Mouse (Mus musculus) forebrain, embryonic 11.5 days (tissue): Measurements from ENCODE around the gene Kmt2c. TPM values are rescaled to one million over a fixed set of nuclear protein-coding genes. Genes with fewer than 3 reads are reported as not detected.
"Not testable (repeated sequence)": the region's sequence is repeated elsewhere in the genome, so short reads cannot be mapped to it uniquely, and the experiment has no call there.

Experiments
- ATAC-seq: fragments of 200-750 bp; cut with Nextera tagmentation; replicated peaks from 2 replicates; pipeline ENCODE4 v1.8.0; 2017; ENCODE audit warnings: moderate TSS enrichment; ENCODE audit not compliant: low FRiP score
- DNase-seq: peaks from one replicate; pipeline ENCODE4 v3.0.0-alpha.2; 2017; ENCODE audit warnings: low spot score
- H3K27ac ChIP-seq: fragments of 300-500 bp; sonication (generic); 2 replicates; pipeline ENCODE4 v1.5.1; 2014; ENCODE audit warnings: low read depth, low read length
- H3K27me3 ChIP-seq: fragments of 300-500 bp; sonication (generic); 2 replicates; pipeline ENCODE4 v1.6.1; 2014; ENCODE audit warnings: mild to moderate bottlenecking, low read length, mixed read lengths; ENCODE audit not compliant: control insufficient read depth, insufficient read depth
- H3K36me3 ChIP-seq: fragments of 300-500 bp; sonication (generic); 2 replicates; pipeline ENCODE4 v1.6.1; 2014; ENCODE audit warnings: mild to moderate bottlenecking, low read length, moderate library complexity, mixed read lengths; ENCODE audit not compliant: control insufficient read depth, insufficient read depth
- H3K4me1 ChIP-seq: fragments of 300-500 bp; sonication (generic); replicated peaks from 2 replicates; pipeline ENCODE4 v1.6.1; 2014; ENCODE audit warnings: low read length, mixed read lengths; ENCODE audit not compliant: control insufficient read depth, insufficient read depth
- H3K4me2 ChIP-seq: fragments of 300-500 bp; sonication (generic); 2 replicates; pipeline ENCODE4 v1.6.1; 2014; ENCODE audit warnings: low read depth, mild to moderate bottlenecking, low read length, moderate library complexity, mixed read lengths; ENCODE audit not compliant: severe bottlenecking
- H3K4me3 ChIP-seq: fragments of 300-500 bp; sonication (generic); 2 replicates; pipeline ENCODE4 v1.5.1; 2014; ENCODE audit warnings: low read depth, low read length
- H3K9ac ChIP-seq: fragments of 300-500 bp; sonication (generic); 2 replicates; pipeline ENCODE4 v1.6.1; 2014; ENCODE audit warnings: low read length
- H3K9me3 ChIP-seq: fragments of 300-500 bp; sonication (generic); 2 replicates; pipeline ENCODE4 v1.6.1; 2016; ENCODE audit warnings: low read length, mixed read lengths; ENCODE audit not compliant: control insufficient read depth
- WGBS: fragments of 180-500 bp; shearing (Covaris S2); extraction: QIAGEN DNeasy Blood & Tissue Kit; methylation state at CpG from one replicate; pipeline ENCODE4 v1.1.7; 2014; 5-methylcytosine and 5-hydroxymethylcytosine counted together
- polyA plus RNA-seq: library from polyadenylated mRNA; unstranded; fragments of >200 nt; fragmentation: Nextera tagmentation; extraction: Ambion mirVana; gene quantifications from 2 replicates; pipeline ENCODE4 v1.2.1, GENCODE M21; 2014

Kmt2c gene
- polyA plus RNA-seq, 1 experiment from 2014 or later: 24.6 TPM

- H3K36me3 ChIP-seq: no peaks in the 10 kb centered on the region
- no peaks in the 10 kb centered on the region for H3K4me1 ChIP-seq
- 92% methylated on average over 1 of the region's 1 CpGs for WGBS
- ATAC-seq (no peak), DNase-seq (no peak)
- no peaks in the 10 kb centered on the region for H3K27me3 ChIP-seq
- no peak overlapping the region for H3K4me2 ChIP-seq
- no peak overlapping the region for H3K9ac ChIP-seq
- no peak overlapping the region for H3K27ac ChIP-seq
- H3K9me3 ChIP-seq: no peaks in the 10 kb centered on the region; the same call in 1 of the 2 replicates
- H3K4me3 ChIP-seq: no peak overlapping the region
Observed at GRCm38 (mm10) chr5:25461956-25462355, 36.6 kb downstream of the Kmt2c start.

GRCm38 (mm10) chr5:25455432-25455831 is 43.2 kb downstream of the Kmt2c start:
- H3K27ac ChIP-seq, H3K4me3 ChIP-seq, DNase-seq, H3K36me3 ChIP-seq, H3K4me2 ChIP-seq, H3K9me3 ChIP-seq, H3K4me1 ChIP-seq, H3K9ac ChIP-seq, ATAC-seq, H3K27me3 ChIP-seq: not testable (repeated sequence)

GRCm38 (mm10) chr5:25452691-25453090 is 45.9 kb downstream of the Kmt2c start:
- H3K4me3 ChIP-seq: no peak overlapping the region
- WGBS: 88% methylated on average over 2 of the region's 2 CpGs
- no peaks in the 10 kb centered on the region for H3K4me1 ChIP-seq
- DNase-seq (no peak), ATAC-seq (no peak)
- no peaks in the 10 kb centered on the region for H3K27me3 ChIP-seq
- H3K4me2 ChIP-seq: no peak overlapping the region
- H3K36me3 ChIP-seq: no peaks in the 10 kb centered on the region
- H3K9ac ChIP-seq: no peak overlapping the region
- H3K27ac ChIP-seq: no peak overlapping the region
- no peaks in the 10 kb centered on the region for H3K9me3 ChIP-seq

DNA sequence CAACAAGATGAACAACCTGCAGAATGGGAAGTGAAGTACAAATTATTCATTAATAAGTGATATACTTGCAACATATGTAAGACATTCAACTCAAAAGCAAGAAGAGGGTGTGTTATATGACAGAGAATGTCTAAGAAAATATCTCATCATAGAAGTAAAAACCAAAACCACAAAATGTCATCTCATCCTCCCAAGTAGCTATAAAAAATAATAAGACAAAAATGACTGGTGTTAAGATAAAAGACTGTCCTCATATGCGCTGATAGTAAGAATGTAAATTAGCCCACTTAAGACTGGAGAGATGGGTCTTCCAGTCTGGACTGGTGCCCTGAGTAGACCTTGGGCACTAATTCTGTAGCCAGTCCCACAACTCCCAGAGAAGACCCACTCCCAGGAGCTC is 61.1 kb downstream of the Kmt2c start:
- Histone ChIP-seq H3K4me2 (no peak overlapping the region), H3K9ac (no peak overlapping the region), H3K9me3 (no peaks in the 10 kb centered on the region), H3K27me3 (no peaks in the 10 kb centered on the region), H3K36me3 (no peaks in the 10 kb centered on the region), H3K4me3 (no peak overlapping the region), H3K27ac (no peak overlapping the region), H3K4me1 (no peaks in the 10 kb centered on the region)
- no peak for DNase-seq
- 97% methylated on average over 1 of the region's 1 CpGs for WGBS
- ATAC-seq: no peak

DNA sequence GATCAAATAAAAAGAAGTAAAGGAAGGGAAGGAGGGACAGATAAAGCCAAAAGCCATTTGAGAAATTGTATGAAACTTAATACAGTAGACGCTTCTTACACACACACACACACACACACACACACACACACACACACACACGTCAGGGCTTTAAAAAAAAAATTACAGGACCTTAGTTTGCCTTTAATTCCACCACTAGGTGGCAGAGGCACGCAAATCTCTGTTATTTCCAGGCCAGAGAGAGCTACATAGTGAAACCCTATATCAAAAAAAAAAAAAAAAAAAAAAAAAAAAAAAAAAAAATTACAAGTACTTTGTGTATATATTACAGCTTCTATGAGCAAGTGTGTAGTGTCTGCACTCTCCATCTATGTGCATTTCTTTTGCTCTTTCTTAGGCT is 62.5 kb downstream of the Kmt2c start:
- no peaks in the 10 kb centered on the region for H3K27me3 ChIP-seq
- DNase-seq: no peak
- H3K4me2 ChIP-seq: no peak overlapping the region
- no peaks in the 10 kb centered on the region for H3K36me3 ChIP-seq
- H3K9me3 ChIP-seq: no peaks in the 10 kb centered on the region
- no peaks in the 10 kb centered on the region for H3K4me1 ChIP-seq
- no peak overlapping the region for H3K9ac ChIP-seq
- H3K4me3 ChIP-seq: no peak overlapping the region
- H3K27ac ChIP-seq: no peak overlapping the region
- 37% methylated on average over 3 of the region's 3 CpGs for WGBS
- no peak for ATAC-seq

GRCm38 (mm10) chr5:25422576-25422975 is 76.0 kb downstream of the Kmt2c start:
- WGBS: 77% methylated on average over 1 of the region's 1 CpGs
- Histone ChIP-seq H3K36me3 (no peaks in the 10 kb centered on the region), H3K27me3 (no peaks in the 10 kb centered on the region), H3K9ac (no peak overlapping the region), H3K9me3 (no peaks in the 10 kb centered on the region), H3K27ac (no peak overlapping the region), H3K4me2 (no peak overlapping the region), H3K4me1 (no peaks in the 10 kb centered on the region), H3K4me3 (no peak overlapping the region)
- ATAC-seq (no peak), DNase-seq (no peak)

DNA sequence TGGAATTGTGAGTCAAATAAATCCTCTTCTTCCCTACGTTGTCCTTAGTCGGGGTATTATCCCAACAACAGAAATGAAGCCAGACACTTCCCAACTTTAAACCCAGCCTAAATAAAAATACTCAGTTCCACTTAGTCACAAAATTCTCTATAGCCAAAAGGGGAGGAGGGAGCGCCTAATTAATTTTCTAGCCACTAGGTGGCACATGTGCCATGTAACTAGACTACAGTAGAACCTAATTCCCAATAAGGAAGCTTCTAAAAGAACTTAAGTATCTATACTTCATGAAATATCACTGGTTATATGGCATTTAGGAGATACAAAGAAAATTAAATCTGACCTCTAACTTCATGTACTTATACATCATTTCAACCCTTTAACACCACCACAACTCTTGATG is 78.0 kb downstream of the Kmt2c start:
- Histone ChIP-seq H3K27ac (no peak overlapping the region), H3K4me2 (no peak overlapping the region), H3K27me3 (no peaks in the 10 kb centered on the region), H3K4me3 (no peak overlapping the region), H3K36me3 (no peaks in the 10 kb centered on the region), H3K9ac (no peak overlapping the region), H3K9me3 (no peaks in the 10 kb centered on the region), H3K4me1 (no peaks in the 10 kb centered on the region)
- 43% methylated on average over 3 of the region's 3 CpGs for WGBS
- DNase-seq (no peak), ATAC-seq (no peak)

GRCm38 (mm10) chr5:25415382-25415781 is 83.2 kb downstream of the Kmt2c start:
- Histone ChIP-seq H3K27me3 (no peaks in the 10 kb centered on the region), H3K4me2 (no peak overlapping the region), H3K4me1 (no peaks in the 10 kb centered on the region), H3K27ac (no peak overlapping the region), H3K4me3 (no peak overlapping the region), H3K36me3 (no peaks in the 10 kb centered on the region), H3K9me3 (no peaks in the 10 kb centered on the region), H3K9ac (no peak overlapping the region)
- no peak for ATAC-seq
- no peak for DNase-seq

DNA sequence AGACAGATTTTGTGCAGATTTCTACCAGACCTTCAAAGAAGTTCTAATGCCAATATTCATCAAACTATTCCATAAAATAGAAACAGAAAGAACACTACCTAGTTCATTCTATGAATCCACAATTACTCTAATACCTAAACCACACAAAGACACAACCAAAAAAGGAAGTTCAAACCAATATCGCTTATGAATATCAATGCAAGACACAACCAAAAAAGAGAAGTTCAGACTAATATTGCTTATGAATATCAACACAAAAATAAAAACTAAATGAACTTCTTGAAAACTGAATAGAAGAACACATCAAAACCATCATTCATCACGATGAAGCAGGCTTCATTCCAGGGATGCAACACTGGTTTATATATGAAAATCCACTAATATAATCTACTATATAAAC is 101.9 kb downstream of the Kmt2c start:
- Histone ChIP-seq H3K27ac (no peak overlapping the region), H3K4me2 (no peak overlapping the region), H3K36me3 (no peaks in the 10 kb centered on the region), H3K27me3 (no peaks in the 10 kb centered on the region), H3K4me3 (no peak overlapping the region), H3K4me1 (no peaks in the 10 kb centered on the region), H3K9ac (no peak overlapping the region), H3K9me3 (no peaks in the 10 kb centered on the region)
- ATAC-seq (no peak), DNase-seq (no peak)
- 95% methylated on average over 2 of the region's 2 CpGs for WGBS
